In the genomic region with DNA sequence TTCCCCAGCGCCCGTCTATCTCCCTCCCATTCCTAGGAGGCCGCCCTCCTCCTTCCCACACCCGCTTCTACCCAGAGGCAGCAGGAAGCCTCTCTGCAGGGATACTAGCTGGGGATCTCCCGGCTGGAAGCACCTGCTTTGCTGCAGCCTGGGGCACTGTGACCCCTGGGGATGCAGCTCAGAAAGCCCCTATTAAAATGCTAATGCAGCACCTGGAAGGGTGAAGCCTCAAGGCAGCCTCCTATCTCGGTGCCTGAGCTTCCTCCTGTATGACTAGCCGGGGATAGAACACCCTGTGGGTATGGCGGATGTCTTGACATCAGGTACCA, we compare ENCODE assay signal across 10 mouse cellular contexts.
DNase-seq lines count a peak whose midpoint lies in the region; ATAC-seq and TF ChIP-seq lines count a peak whose summit lies in the region.
"Had no signal": no experiment of that assay in that cellular context is flagged by ENCODE, and none has a peak within 500 bp of the region (broad histone marks: within the 10 kb centered on the region; RNA-seq: fewer than 3 reads in every experiment).

No protein-coding gene starts in this region.

- no peak for TF ChIP-seq CTCF in layer of hippocampus, adult 2 months (conservative IDR thresholded peaks at IDR 0.05)

- intact Hi-C loops in heart, postnatal 36 days (cut with DNase I), result loop anchor here (2.0 kb wide), 1 partner anchor 21 kb away; no protein-coding TSS in a partner anchor

- no peak for DNase-seq in heart, postnatal 36 days
- peak; percentile 18 for DNase-seq in retina, postnatal 1 day
- no peak for DNase-seq in retina, embryonic 14.5 days (ENCODE audit: low spot score)
- no peak for DNase-seq in limb, embryonic 14.5 days (ENCODE audit: low spot score)
- DNase-seq in layer of hippocampus, adult 2 months (ENCODE audit: low spot score in 2 of 2), result no peak
- DNase-seq in adipocyte (ENCODE audit: low spot score), result no peak
- DNase-seq in spleen, adult 12 weeks (ENCODE audit: low spot score), result no peak
- DNase-seq: adrenal gland, adult 2 months had no signal

- H3K4me1 ChIP-seq in heart, embryonic 11.5 days (ENCODE audit: control insufficient read depth, insufficient read depth, low read length), result peaks cover 18% of the 10 kb centered on the region
- peaks cover 21% of the 10 kb centered on the region for H3K4me1 ChIP-seq in limb, embryonic 14.5 days (ENCODE audit: control insufficient read depth, insufficient read depth, low read length)

- H3K4me3 ChIP-seq in heart, embryonic 11.5 days (ENCODE audit: low read depth, low read length), result no peak overlapping the region
- H3K4me3 ChIP-seq in limb, embryonic 14.5 days (replicated peaks; ENCODE audit: low read length), result no peak overlapping the region
- H3K4me3 ChIP-seq in layer of hippocampus, adult 2 months, result no peak overlapping the region

- peak overlapping the region; percentile 57 for H3K4me2 ChIP-seq in heart, embryonic 11.5 days
- H3K4me2 ChIP-seq in limb, embryonic 14.5 days (replicated peaks; ENCODE audit: low read depth, low read length, severe bottlenecking), result no peak overlapping the region

- ATAC-seq in heart, embryonic 11.5 days (replicated peaks; ENCODE audit: insufficient number of reproducible peaks, low FRiP score, low TSS enrichment), result no peak
- no peak for ATAC-seq in limb, embryonic 14.5 days (ENCODE audit: low FRiP score, low read depth)

- WGBS in heart, embryonic 11.5 days (ENCODE audit: insufficient replicate concordance), result 23% methylated on average over 8 of the region's 8 CpGs
- WGBS in limb, embryonic 14.5 days, result 22% methylated on average over 8 of the region's 8 CpGs

- no peaks in the 10 kb centered on the region for H3K9me3 ChIP-seq in heart, embryonic 11.5 days (replicated peaks; ENCODE audit: control insufficient read depth, low read length)
- H3K9me3 ChIP-seq in limb, embryonic 14.5 days (ENCODE audit: control insufficient read depth, low read length), result no peaks in the 10 kb centered on the region

- no peak for TF ChIP-seq POLR2A in limb, embryonic 14.5 days (IDR thresholded peaks at IDR 0.05; ENCODE audit: borderline replicate concordance, extremely low read depth, insufficient read depth, insufficient read length)

- H3K27ac ChIP-seq in heart, embryonic 11.5 days (ENCODE audit: low read depth, low read length), result peak overlapping the region; percentile 29; the same call in 1 of the 2 replicates
- H3K27ac ChIP-seq in limb, embryonic 14.5 days (replicated peaks; ENCODE audit: low read depth, low read length), result no peak overlapping the region
- H3K27ac ChIP-seq in layer of hippocampus, adult 2 months, result no peak overlapping the region

- H3K27me3 ChIP-seq in heart, embryonic 11.5 days (ENCODE audit: control insufficient read depth, insufficient read depth, low read length), result no peaks in the 10 kb centered on the region
- no peaks in the 10 kb centered on the region for H3K27me3 ChIP-seq in limb, embryonic 14.5 days (ENCODE audit: control insufficient read depth, insufficient read depth, low read length)

- H3K9ac ChIP-seq in heart, embryonic 11.5 days (ENCODE audit: low read depth, low read length), result 0 out of 2 replicates have a peak overlapping the region, but pooled peaks have one; percentile 16
- H3K9ac ChIP-seq in limb, embryonic 14.5 days (ENCODE audit: low read depth, low read length, severe bottlenecking), result 0 out of 2 replicates have a peak overlapping the region, but pooled peaks have one; percentile 14
- H3K9ac ChIP-seq: lung, embryonic 14.5 days had no signal

- no peaks in the 10 kb centered on the region for H3K36me3 ChIP-seq in heart, embryonic 11.5 days (ENCODE audit: control insufficient read depth, insufficient read depth, low read length)
- no peaks in the 10 kb centered on the region for H3K36me3 ChIP-seq in limb, embryonic 14.5 days (ENCODE audit: control insufficient read depth, insufficient read depth, low read length)
